Mouse (Mus musculus) kidney, adult 2 months (tissue): ENCODE data around the gene Nell1.

Experiments
- CTCF ChIP-seq: fragments of 200-500 bp; conservative IDR thresholded peaks from 2 replicates; pipeline ENCODE4 v1.5.1; 2011; ENCODE audit warnings: low read depth, mild to moderate bottlenecking, control low read depth, low read length, moderate library complexity, mixed read lengths; ENCODE audit not compliant: insufficient read depth, insufficient read length
- POLR2A ChIP-seq: fragments of 200-500 bp; IDR thresholded peaks from one replicate; pipeline ENCODE4 v1.6.1; 2011; ENCODE audit warnings: low read depth, low read length, control low read depth

- TF ChIP-seq CTCF (no peak), POLR2A (no peak)
Measured at GRCm38 (mm10) chr7:50429725-50430124, 455.1 kb downstream of the Nell1 start.
